Comparison of ENCODE assay signal across 8 mouse cellular contexts in genomic region chr19:10576690-10577561, GRCm38 (mm10). TPM values are rescaled to one million over a fixed set of nuclear protein-coding genes. Genes with fewer than 3 reads are reported as not detected.
DNase-seq lines count a peak whose midpoint lies in the region; ATAC-seq lines count a peak whose summit lies in the region.

Gene Cyb561a3 (plus strand): TSS chr19:10577172.
Gene Tmem138 (minus strand): TSS chr19:10577362.

- H3K9me3 ChIP-seq in forebrain, embryonic 14.5 days (replicated peaks; ENCODE audit: control insufficient read depth, low read length), result no peaks in the 10 kb centered on the region
- no peaks in the 10 kb centered on the region for H3K9me3 ChIP-seq in neural tube, embryonic 15.5 days (replicated peaks)

- H3K27ac ChIP-seq in forebrain, embryonic 14.5 days (ENCODE audit: low read depth, low read length), result peak within 1 kb of the TSS; percentile 80
- H3K27ac ChIP-seq in neural tube, embryonic 15.5 days (replicated peaks), result peak within 1 kb of the TSS; percentile 97

- H3K4me1 ChIP-seq in forebrain, embryonic 14.5 days (ENCODE audit: control insufficient read depth, insufficient read depth, low read length), result peaks cover 13% of the 10 kb centered on the region
- H3K4me1 ChIP-seq in neural tube, embryonic 15.5 days, result peaks cover 28% of the 10 kb centered on the region

- peak within 1 kb of the TSS; percentile 70 for H3K9ac ChIP-seq in forebrain, embryonic 14.5 days (ENCODE audit: low read length)
- peak within 1 kb of the TSS; percentile 79 for H3K9ac ChIP-seq in neural tube, embryonic 15.5 days (replicated peaks)

- H3K36me3 ChIP-seq in forebrain, embryonic 14.5 days (ENCODE audit: control insufficient read depth, insufficient read depth, low read length), result peaks cover 26% of the 10 kb centered on the region
- peaks cover 31% of the 10 kb centered on the region for H3K36me3 ChIP-seq in neural tube, embryonic 15.5 days

- H3K4me2 ChIP-seq in forebrain, embryonic 14.5 days (ENCODE audit: low read length), result peak within 1 kb of the TSS; percentile 78
- H3K4me2 ChIP-seq in neural tube, embryonic 15.5 days, result peak within 1 kb of the TSS; percentile 85

- no peaks in the 10 kb centered on the region for H3K27me3 ChIP-seq in forebrain, embryonic 14.5 days (replicated peaks; ENCODE audit: control insufficient read depth, insufficient read depth, low read length)
- H3K27me3 ChIP-seq in neural tube, embryonic 15.5 days (replicated peaks), result no peaks in the 10 kb centered on the region

- intact Hi-C loops in heart, postnatal 14 days (cut with DNase I), result loop anchor here (2.0 kb wide), 1 partner anchor 14 kb away; no protein-coding TSS in a partner anchor

- DNase-seq in ES-CJ7 (ENCODE audit: low read depth, low spot score), result peak; percentile 94
- DNase-seq in cerebellum, adult 11 months, result peak; percentile 88
- peak; percentile 98 for DNase-seq in forebrain, embryonic 14.5 days (ENCODE audit: low spot score)
- peak; percentile 89 to 93 for DNase-seq in heart, postnatal 14 days
- DNase-seq in layer of hippocampus, adult 11-12 months (ENCODE audit: low spot score), result peak; percentile 94
- peak; percentile 94 to 95 for DNase-seq in lung, adult 18-20 months
- peak; percentile 90 for DNase-seq in testis, postnatal 14 days (ENCODE audit: low spot score)

- under 1% methylated on average over 44 of the region's 44 CpGs for WGBS in forebrain, embryonic 14.5 days
- WGBS in neural tube, embryonic 15.5 days, result under 1% methylated on average over 44 of the region's 44 CpGs

- H3K4me3 ChIP-seq in forebrain, embryonic 14.5 days (ENCODE audit: low read depth, low read length), result peak within 1 kb of the TSS; percentile 46
- peak within 1 kb of the TSS; percentile 74 for H3K4me3 ChIP-seq in neural tube, embryonic 15.5 days (replicated peaks)

- ATAC-seq in forebrain, embryonic 14.5 days, result peak; percentile 97
- ATAC-seq in neural tube, embryonic 15.5 days (ENCODE audit: low FRiP score), result peak; percentile 97

RNA-seq across cellular contexts. Expression of gene Cyb561a3, which starts in this region (rescaled TPM):
- 21.9 and 22.3 TPM in 2 replicates for polyA plus RNA-seq in forebrain, embryonic 14.5 days (2014; fragmentation: Nextera tagmentation; extraction: Ambion mirVana)
- total RNA-seq in heart, postnatal 14 days (2021), result 10 to 100 TPM; 10.2 to 11.3 TPM
- 20.4 and 22.5 TPM in 2 replicates for polyA plus RNA-seq in neural tube, embryonic 15.5 days (2015; fragmentation: Nextera tagmentation; extraction: Ambion mirVana)

RNA-seq across cellular contexts. Expression of gene Tmem138, which starts in this region (rescaled TPM):
- polyA plus RNA-seq in forebrain, embryonic 14.5 days (2014; fragmentation: Nextera tagmentation; extraction: Ambion mirVana), result 42.4 and 49.9 TPM in 2 replicates
- total RNA-seq in heart, postnatal 14 days (2021), result 1 to 10 TPM; 3.2 to 4.4 TPM
- polyA plus RNA-seq in neural tube, embryonic 15.5 days (2015; fragmentation: Nextera tagmentation; extraction: Ambion mirVana), result 33.3 and 33.9 TPM in 2 replicates

Comparison
In these comparisons a context has a peak if more than half of its experiments do, and no peak if none do; other contexts are left out.
1. Peak in every context shown above with its lines: DNase-seq, ATAC-seq, H3K4me3 ChIP-seq and H3K27ac ChIP-seq.